Mouse (Mus musculus) layer of hippocampus, postnatal 14 days (tissue): Measurements from ENCODE around the gene Pold4. TPM values are rescaled to one million over a fixed set of nuclear protein-coding genes. Genes with fewer than 3 reads are reported as not detected.

Experiments
- DNase-seq, 2 experiments: peaks; one replicate each; pipeline ENCODE4 v3.0.0; 2021 to 2022; ENCODE audit warnings: low spot score in 2 of 2, mixed read lengths in 1 of 2
- total RNA-seq, 2 experiments: library from RNA; stranded (reverse); gene quantifications; 2 replicates each; pipeline ENCODE4 v1.2.3; 2021

The Pold4 gene
- total RNA-seq, 2 experiments from 2014 or later = 11.9 to 13.5 TPM

GRCm38 (mm10) chr19:4203604-4204326, 27.9 kb upstream of the Pold4 start:
- no peak for DNase-seq

- no peak for DNase-seq
These were observed 26.8 kb upstream of the Pold4 start for GRCm38 (mm10) chr19:4204889-4205288.

- peak; percentile 53 to 60 for DNase-seq
These were observed 24.7 kb upstream of the Pold4 start for GRCm38 (mm10) chr19:4206971-4207370.

- no peak for DNase-seq
These were observed 23.1 kb upstream of the Pold4 start for GRCm38 (mm10) chr19:4208563-4208962.

- no peak for DNase-seq
These were observed 19.7 kb upstream of the Pold4 start for GRCm38 (mm10) chr19:4211891-4212588.

GRCm38 (mm10) chr19:4213524-4213974, 18.1 kb upstream of the Pold4 start:
- DNase-seq = no peak

GRCm38 (mm10) chr19:4214071-4214770, 17.5 kb upstream of the Pold4 start, which contains the start of the genes Clcf1 and AC109138.7:
Gene Clcf1 (plus strand): TSS chr19:4214238.
Gene AC109138.7 (plus strand): TSS chr19:4214357.
- no peak for DNase-seq

GRCm38 (mm10) chr19:4214771-4215450, 16.8 kb upstream of the Pold4 start:
- DNase-seq = no peak

- no peak for DNase-seq
These were observed 16.3 kb upstream of the Pold4 start for GRCm38 (mm10) chr19:4215451-4215840.

- no peak for DNase-seq
These were observed 15.5 kb upstream of the Pold4 start for GRCm38 (mm10) chr19:4216041-4216685.

- no peak for DNase-seq
These were observed 14.6 kb upstream of the Pold4 start for GRCm38 (mm10) chr19:4217140-4217539.

GRCm38 (mm10) chr19:4217855-4218254, 13.8 kb upstream of the Pold4 start:
- DNase-seq = no peak

GRCm38 (mm10) chr19:4218293-4218692, 13.4 kb upstream of the Pold4 start:
- DNase-seq = no peak

GRCm38 (mm10) chr19:4218784-4219183, 12.9 kb upstream of the Pold4 start:
- no peak for DNase-seq

- no peak for DNase-seq
These were observed 11.8 kb upstream of the Pold4 start for GRCm38 (mm10) chr19:4219943-4220342.

- no peak for DNase-seq
These were observed 11.3 kb upstream of the Pold4 start for GRCm38 (mm10) chr19:4220416-4220815.

GRCm38 (mm10) chr19:4220957-4221743, 10.5 kb upstream of the Pold4 start:
- DNase-seq = no peak

- DNase-seq = no peak
These were observed 9.5 kb upstream of the Pold4 start for GRCm38 (mm10) chr19:4222165-4222564.

GRCm38 (mm10) chr19:4226779-4227178, 4.9 kb upstream of the Pold4 start:
- DNase-seq = no peak

- no peak for DNase-seq
These were observed 4.3 kb upstream of the Pold4 start for GRCm38 (mm10) chr19:4227446-4227845.
